Mouse (Mus musculus) thymus, adult 2 months (tissue): ENCODE results near the gene Hmcn2.

Experiments used
- CTCF ChIP-seq: fragments of 200-500 bp; IDR thresholded peaks from 2 replicates; pipeline ENCODE4 v1.5.1; 2012; ENCODE audit warnings: mild to moderate bottlenecking, control low read depth, low read length, moderate library complexity, borderline replicate concordance; ENCODE audit not compliant: control insufficient read depth, poor library complexity, insufficient read depth; ENCODE audit errors: extremely low read depth
- POLR2A ChIP-seq: fragments of 200-500 bp; IDR thresholded peaks from 2 replicates; pipeline ENCODE4 v1.6.1; 2012; ENCODE audit warnings: mild to moderate bottlenecking, low read length, control low read depth, moderate library complexity; ENCODE audit not compliant: control insufficient read depth, poor library complexity, insufficient read depth; ENCODE audit errors: extremely low read depth

DNA sequence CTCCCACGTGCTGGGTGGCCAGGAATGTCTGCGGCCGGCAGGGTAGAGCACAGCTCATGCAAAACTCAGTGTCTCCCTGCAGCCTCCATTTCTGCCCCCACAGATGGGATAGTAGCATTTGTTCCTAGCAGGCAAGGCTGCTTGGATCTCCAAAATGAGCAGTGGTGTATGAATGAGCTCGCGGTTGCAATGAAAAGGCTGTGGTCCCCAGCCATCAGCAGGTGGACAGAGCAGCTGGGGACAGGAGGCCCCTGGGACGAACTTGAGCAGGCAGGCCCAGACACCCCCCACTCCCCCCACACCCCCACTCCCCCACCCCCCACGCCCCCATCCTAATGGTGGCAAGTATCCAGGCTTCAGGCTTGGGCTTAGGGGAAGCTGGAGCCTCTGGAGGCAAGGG is 182.9 kb downstream of the Hmcn2 start:
- TF ChIP-seq POLR2A (no peak), CTCF (no peak)
